Mouse (Mus musculus) megakaryocyte-erythroid progenitor cell, adult 5-6 weeks (primary cell): ENCODE results near the gene Sema6c. TPM values are rescaled to one million over a fixed set of nuclear protein-coding genes. Genes with fewer than 3 reads are reported as not detected.
"Not testable (repeated sequence)": the region's sequence is repeated elsewhere in the genome, so short reads cannot be mapped to it uniquely, and the experiment has no call there.

Experiments
- ATAC-seq: replicated peaks from 2 replicates; pipeline ENCODE4 v1.8.0; 2016; ENCODE audit warnings: mild to moderate bottlenecking, inconsistent platforms; ENCODE audit not compliant: severe bottlenecking, poor library complexity, low FRiP score, low TSS enrichment
- total RNA-seq, 2 experiments: library from RNA; stranded (forward) in 1 of 2; stranded (reverse) in 1 of 2; fragments of 200-1000, 215-1000 nt in 1 of 2; fragments of >200 nt in 1 of 2; fragmentation: Nextera tagmentation in 1 of 2; gene quantifications; 2 replicates each; pipeline ENCODE4 v1.2.3; 2014 to 2017

Gene Sema6c
- total RNA-seq, 2 experiments from 2014 or later = not detected

DNA sequence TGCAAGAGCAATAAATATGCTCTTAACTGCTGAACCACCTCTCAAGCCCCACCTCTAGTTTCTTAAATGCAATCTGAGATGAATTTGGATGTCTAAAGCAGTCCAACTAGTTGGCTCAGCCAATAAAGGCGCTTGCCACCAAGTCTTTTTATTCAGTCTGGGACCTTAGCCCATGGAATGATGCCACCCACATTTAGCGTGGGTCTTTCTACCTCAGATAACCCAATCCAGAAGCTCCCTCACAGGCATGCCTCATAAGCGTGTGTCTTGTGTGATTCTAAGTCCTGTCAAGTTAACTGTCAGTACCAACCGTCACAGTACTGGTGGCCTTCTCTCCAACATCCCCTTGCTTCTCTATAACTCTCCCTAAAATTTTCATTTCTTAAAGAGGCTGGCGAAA lies 18.7 kb downstream of the Sema6c start:
- ATAC-seq = no peak

DNA sequence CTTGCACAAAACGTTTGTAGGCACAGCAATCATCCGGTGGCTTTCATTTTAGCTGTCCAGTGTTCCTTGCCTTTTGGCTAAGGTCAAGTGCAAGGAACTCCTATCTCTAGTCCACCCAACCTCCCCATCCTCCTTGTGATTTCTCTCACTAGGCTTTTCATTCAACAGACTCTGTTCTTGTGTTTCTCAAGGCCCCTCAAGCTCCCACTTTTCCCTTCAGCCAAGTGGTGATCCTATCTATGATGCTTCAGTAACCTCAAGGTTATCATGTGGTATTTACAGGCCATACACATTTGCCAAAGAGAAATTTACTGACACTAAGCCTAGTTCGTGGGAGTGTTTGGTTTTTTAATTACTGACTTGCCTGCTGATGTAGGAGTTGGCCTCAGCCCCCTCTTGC lies 19.6 kb downstream of the Sema6c start:
- no peak for ATAC-seq

DNA sequence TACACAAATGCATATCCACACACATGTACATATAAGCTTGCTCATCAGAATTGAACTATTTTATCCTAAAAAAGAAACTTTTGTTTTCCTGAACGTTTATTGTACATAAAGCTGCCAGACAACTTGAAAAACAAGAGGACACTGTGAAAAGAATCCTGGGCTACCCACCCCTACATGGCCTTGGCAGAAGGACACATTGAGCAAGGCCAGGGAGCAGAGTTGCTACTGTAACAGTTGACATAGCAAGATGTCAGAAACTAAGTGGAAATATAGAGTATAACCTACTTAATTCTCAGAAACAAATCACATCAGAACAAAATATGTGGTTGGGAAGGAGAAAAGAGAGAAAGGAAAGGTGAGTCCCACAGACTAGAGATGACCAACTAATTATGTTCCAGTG lies 21.6 kb downstream of the Sema6c start:
- no peak for ATAC-seq

DNA sequence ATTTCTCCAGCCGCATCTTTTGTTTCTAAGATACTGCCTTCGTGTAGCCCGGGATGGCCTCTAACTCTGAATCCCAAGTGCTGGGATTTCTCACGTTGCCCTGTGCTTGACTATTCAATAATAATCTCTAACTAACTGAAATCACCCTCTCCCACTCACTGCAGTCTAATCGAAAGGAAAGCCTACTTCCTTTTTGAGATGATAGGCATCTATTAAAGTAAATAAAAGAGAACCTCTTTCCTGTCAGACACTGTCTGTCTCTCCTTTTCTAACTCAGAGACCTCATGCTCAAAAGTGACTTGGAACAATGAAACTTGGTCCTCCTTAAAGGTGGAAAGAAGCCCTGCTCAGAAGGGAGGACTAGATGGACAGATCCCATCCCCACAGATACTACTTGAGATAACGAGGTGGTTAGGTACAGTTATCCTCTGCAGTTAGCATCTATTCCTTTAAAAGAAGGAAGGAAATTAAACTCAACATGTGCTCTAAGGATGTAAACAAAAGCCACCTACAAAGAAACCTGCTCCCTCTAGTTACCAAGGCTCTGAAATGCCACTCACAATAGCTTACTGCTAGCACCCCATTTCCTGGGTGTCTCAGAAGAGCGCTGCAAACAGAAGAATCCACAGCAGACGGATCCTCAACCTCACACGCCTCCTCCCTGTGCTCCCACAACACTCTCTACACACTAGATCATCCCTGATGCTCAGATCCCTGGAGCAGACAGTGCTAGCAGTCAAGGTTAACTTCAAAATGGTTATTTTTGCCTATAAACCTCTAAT lies 24.7 kb downstream of the Sema6c start:
- ATAC-seq = no peak

DNA sequence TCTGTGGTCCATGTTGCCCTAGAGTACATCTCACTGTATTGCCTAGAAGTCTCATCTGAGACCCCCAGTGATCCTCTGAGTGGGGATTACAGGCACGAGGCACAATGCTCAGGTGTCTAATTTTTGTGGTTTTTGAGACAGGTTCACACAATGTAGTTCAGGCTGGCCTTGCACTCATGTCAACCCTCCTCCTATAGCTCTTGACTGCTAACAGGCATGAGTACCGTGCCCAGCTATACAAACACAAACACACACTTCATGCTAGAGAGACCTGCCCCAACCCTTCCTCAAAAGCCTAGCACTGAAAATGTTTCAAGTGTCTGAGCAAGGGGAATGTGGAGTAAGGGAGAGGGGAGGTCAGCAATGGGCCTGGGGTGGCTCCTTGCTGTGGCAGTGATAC lies 25.8 kb downstream of the Sema6c start:
- ATAC-seq = no peak

DNA sequence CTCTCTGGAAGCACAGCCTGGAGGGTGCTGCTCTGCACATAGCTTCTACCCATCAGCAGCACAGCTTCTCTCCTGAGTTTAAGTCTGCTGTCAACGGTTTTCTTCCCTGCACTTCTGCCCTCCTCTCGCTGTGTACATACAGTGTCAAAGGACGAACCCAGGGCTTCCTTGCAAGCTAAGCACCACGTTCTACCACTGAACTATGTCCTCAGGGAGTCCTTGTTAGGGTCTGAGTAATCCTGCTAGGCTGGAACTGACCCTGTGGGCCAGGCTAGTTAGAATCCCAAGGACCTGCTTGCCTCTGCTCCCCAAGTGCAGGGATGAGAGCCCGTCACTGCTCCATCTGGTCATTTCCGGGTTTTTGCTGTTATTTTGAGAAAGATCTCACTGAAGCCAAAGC lies 26.6 kb downstream of the Sema6c start:
- no peak for ATAC-seq

DNA sequence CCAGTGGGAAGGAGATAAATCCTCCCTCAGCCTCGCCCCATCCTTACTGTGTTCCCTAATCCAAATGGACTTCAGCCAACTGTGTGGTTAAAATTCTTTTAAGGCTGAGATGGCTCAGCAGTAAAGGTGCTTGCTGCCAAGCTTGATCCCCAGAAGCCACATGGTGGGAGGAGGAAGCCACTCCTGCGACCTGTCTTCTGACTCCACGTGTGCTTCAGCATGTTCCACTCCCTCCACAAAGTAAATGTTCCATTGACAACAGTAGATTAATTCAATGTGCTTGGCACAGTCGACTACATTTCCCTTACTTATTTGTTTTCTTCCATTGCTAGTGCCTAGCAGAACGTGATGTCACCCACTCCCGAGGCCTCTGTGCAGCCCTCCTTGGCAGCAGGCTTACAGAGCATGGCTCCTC lies 34.5 kb downstream of the Sema6c start:
- ATAC-seq = no peak

DNA sequence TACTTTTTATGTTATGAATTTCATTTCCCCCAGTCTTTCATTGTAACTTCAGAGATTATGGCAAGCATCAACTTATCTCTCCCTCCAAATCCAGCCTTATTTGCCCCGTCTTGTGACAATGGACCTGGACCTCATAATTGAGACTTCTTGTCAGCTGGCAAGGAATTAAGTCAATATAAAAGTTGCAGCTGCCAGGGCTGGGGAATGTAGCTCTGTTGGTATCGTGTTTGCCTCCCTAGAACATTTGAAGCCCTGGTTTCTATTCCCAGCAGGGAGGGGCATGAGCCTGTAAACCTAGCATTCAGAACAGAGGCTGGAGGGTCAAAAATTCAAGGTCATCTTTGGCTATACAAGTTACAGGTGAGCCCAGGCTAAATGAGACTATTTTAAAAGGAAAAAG lies 35.5 kb downstream of the Sema6c start:
- no peak for ATAC-seq

DNA sequence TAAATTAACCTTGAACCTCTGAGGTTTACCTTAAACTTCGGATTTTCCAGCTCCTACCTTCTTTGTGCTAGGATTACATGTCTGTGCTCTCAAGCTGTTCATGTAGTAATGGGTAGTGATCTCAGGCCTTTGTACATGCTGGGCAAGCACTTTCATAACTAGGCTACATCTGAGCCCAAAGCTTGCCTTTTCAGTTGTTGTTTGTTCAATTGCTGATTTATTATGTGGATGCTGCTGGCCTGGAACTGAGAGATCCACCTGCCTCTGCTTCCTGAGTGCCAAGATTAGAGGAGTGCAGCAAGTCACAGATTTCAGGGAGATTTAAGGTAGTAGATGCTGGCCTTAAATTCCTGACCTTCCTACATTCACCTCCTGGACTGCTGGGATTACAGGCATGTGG lies 38.8 kb downstream of the Sema6c start:
- no peak for ATAC-seq

DNA sequence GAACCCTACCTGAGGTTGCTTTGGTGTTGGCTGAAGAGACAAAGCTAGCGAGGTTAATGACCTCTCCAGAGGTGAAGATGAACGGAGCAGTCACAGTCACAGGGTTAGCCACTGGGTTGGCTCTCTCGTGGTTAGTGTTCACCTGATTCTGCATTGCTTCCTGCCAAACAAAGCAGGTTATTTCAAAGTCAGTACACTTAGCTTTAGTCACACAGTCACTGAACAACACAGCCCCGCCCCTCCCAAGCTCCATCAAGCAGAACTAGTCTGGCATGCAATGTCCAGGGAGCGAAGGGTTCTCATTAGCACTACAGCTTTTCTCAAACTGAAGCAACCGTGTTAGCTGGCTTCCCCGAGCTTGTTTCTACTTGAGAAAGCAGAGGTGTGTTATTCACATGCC lies 39.9 kb downstream of the Sema6c start:
- no peak for ATAC-seq

DNA sequence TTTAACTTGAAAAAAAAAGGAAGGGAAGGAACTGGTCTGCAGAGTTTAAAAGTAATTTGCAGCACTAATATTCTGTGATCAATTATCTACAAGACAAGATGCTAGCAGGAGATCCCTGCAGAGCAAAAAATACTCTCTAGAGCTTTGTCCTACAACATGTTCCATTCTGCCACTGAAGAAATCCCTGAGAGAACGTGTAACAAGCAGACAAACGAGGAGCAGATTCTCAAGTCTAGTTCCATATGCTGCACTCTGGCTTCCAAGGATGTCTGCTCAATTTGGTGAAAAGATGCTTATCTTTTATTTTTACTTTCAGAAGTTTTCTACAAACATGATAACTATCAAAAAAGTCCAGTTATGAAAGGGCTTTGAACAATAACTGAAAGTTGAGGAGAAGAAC lies 40.3 kb downstream of the Sema6c start:
- no peak for ATAC-seq

DNA sequence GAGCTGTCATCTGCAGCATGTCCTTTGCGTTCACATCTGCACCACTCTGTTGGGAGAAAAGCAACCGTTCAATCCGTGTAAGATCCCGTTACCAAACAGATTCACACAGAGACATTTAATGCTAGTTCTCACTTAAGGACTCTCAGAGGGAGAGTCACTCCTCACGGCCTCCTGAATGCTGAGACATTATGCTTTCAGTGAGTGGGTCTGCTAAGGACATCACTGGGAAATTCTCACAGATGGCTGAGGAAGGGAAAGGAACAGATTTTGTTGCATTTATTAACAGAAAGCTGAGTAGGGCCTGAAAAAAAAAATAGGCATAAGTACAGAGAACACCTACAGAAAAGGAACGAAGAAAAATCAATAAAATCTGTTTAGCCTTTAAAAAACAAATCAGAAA lies 43.6 kb downstream of the Sema6c start:
- no peak for ATAC-seq

DNA sequence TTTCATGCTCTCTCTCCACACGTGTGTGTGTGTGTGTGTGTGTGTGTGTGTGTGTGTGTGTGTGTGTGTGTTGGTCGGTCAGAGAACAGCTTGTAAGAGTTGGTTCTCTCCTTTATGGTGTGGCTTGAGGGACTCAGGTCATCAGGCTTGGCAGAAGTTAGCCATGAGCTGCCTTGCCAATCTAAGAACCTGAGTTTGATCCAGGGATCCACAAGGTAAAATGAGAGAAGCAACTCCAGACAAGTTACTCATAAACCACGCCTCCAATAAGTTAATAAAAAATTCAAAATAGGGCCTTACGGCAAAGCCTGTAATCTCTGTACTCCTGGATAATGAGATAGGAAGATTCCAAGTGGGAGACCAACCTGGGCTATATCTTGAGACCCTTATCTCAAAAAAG lies 48.0 kb downstream of the Sema6c start:
- ATAC-seq = no peak

DNA sequence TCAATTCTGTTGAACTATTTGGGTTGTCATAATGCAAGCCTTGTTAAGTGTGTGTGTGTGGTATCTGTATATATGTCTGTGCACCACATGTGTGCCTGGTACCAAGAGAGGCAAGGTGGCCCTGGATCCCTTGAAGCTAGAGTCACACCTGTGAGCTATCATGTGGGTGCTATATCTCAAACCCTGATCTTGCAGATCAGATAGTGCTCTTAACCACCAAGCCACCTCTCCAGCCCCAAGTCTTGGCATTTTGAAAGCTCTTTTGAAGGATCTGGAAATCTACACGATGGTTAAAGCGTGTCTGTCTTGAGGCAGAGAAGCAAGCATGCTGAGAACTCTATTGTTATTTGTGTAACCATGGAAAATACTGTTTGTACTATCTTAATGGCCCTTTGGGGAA lies 50.3 kb downstream of the Sema6c start:
- ATAC-seq = no peak

DNA sequence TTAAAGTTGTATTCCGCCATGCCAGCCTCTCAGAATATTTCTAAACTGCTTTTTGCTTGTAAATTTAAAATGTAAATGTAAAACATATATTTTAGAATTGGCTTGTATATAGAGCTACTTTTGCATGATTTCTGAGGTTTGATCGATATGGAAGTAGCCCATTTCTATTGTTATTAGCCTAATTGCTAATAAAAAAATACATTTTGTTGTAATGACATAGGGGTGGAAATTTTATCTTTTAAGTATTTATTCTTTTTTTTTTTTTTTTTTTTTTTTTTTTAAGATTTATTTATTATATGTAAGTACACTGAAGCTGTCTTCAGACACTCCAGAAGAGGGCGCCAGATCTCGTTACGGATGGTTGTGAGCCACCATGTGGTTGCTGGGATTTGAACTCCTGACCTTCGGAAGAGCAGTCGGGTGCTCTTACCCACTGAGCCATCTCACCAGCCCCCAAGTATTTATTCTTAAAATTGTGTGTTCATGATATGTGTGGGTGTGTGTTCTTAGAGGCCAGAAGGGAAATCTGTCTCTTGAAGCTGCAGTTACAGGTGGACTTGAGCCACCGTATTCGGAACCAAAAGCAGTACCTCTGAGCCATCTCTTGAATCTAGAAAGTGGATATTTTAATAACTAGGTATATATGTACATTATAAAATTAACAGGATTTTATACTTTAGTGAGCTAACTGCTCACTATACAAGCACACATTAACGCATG lies 52.8 kb downstream of the Sema6c start:
- ATAC-seq = not testable (repeated sequence)

DNA sequence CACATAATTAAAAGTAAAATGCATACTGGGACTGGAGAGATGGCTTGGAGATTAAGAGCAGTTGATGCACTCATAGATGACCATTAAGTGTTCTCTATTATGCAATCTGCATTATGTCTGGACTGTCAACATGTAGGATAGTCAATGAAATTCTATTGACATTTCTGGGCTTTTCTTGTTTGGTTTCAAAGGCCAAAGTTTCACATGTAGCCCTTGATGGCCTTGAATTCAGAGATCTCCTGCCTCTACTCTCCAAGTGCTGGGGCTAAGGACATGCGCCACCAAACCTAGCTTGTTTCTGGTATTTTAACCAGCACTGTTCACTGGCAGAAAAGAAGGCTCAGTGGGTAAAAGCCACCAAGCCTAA lies 53.3 kb downstream of the Sema6c start:
- no peak for ATAC-seq

DNA sequence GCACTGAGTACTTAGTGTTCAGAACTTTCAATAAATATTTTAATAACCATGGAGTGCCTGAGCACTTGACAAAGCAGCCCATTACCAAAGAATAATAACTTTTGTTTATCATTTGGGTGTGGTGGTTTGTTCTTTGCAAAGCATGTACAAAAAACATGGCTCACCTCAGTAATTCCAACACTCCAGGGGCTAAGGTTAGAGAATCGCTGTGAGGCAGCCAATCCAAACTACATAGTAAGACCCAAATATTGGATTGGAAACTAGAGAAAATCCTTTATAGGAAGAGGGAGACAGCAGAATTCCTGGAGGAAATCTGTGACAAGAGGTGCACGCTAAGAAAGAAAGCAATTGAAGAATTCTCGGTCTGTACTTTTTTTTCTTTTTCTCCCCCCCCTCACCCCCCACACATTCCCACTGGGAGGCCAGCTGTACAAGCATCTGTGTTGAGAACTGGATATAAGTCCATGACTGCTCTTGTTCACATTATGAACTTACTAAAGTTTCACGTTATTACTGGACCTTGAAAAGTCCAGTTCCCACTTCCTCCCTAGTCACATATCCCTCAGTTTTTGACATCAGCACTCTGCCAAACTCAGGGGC lies 56.5 kb downstream of the Sema6c start:
- ATAC-seq = no peak

DNA sequence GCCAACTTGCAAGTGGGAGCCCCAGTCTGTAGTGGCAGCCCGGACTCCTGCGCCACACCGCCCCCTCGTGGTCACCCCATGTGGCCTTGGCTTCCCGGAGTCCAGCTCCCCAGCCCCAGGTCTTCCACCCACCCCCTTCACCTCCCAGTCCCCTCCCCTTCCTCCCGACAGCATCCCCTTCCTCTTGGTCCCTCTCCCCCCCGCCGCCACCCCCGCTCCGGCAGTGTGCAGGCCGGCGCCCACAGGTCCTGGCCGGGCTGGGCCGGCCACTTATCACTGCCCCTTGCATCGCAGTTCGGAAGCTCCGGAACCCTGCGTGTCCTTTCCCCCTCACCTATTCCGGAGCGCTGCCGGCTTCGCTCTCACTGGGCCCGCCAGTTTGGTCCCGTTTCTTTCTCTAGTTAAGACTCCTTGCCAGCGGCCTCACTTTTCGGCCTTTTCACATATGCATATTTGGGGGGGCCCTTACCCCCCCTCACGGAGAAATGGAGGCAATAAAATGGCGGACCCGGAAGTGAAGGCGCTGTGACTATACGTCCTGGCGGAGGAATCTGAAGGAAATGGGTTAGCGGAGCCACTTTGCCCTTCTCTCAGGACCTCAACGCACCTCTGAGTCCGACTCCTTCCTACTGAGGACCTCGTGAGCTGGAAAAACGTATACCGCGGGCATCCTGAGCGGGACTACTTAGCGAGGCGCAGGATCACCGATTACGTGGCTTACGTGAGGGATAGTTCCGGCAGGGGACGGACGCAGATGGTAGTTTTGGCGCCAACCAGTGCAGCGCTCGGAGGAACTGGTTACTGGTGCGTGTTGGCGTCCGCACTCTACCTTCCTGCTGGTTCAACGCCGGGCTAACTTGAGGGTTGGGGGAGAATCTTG lies 57.2 kb downstream of the Sema6c start, which contains the start of gene Gabpb2:
TSS of gene Gabpb2 (minus strand) at position 662 of the 880 bp plus-strand sequence.
- ATAC-seq = peak; percentile 89

DNA sequence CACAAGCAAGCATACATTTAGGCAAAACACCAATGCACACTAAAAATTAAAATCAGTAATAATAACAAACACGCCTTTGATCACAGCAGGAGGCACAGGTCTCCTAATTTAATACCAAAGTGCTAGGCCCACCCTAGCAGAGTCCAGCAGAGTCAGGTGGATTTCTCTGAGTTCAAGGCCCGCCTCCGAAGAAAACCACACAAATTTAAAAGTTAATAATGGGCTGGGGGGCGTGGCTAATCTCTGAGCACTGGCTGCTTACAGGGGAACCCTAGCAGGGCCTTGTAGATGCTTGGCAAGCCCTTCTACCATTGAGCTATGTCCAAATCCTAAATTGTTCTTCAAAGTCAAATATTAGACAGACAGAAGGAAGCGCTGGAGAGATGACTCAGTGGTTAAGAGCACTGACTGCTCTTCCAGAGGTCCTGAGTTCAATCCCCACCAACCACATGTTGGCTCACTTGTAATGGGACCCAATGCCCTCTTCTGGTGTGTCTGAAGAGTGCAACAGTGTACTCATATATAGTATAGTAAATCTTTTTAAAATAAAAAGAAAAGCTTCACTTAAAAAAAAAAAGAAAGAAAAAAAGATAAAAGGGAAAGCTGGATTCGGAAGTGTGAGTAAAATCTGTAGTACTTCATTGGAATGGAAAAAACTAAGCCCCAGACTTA lies 58.3 kb downstream of the Sema6c start:
- ATAC-seq = peak; percentile 31; the same call in 1 of the 2 replicates
